ENCODE assay signal across 18 mouse cellular contexts in genomic region chr11:33870246-33870645, GRCm38 (mm10).
DNase-seq lines count a peak whose midpoint lies in the region; ATAC-seq and TF ChIP-seq lines count a peak whose summit lies in the region.
"Had no signal": no experiment of that assay in that cellular context is flagged by ENCODE, and none has a peak within 500 bp of the region (broad histone marks: within the 10 kb centered on the region; RNA-seq: fewer than 3 reads in every experiment).

No protein-coding gene starts in this region.

- 62% methylated on average over 2 of the region's 2 CpGs for WGBS in lung, postnatal 0 days

- H3K27ac ChIP-seq in MEL (ENCODE audit: control insufficient read depth, low read depth, low read length), result no peak overlapping the region
- no peak overlapping the region for H3K27ac ChIP-seq in lung, postnatal 0 days (ENCODE audit: low read length)

- no peak for TF ChIP-seq RAD21 in MEL (IDR thresholded peaks at IDR 0.05; ENCODE audit: low read depth, low read length)

- TF ChIP-seq POLR2A in MEL (IDR thresholded peaks at IDR 0.05; ENCODE audit: control insufficient read depth in 1 of 2, insufficient read depth in 1 of 2, low read depth in 1 of 2, low read length in 2 of 2, poor library complexity in 1 of 2), result no peak

- no peak for DNase-seq in MEL (ENCODE audit: low read depth, low spot score)
- DNase-seq in lung, postnatal 0 days (ENCODE audit: low spot score), result no peak
- DNase-seq: adrenal gland, adult 2 months; adrenal gland, adult 8-10 months; adrenal gland, postnatal 10 days; adrenal gland, postnatal 14 days; adrenal gland, postnatal 25 days; adrenal gland, postnatal 36 days; B cell, adult 2 months; cerebellum, adult 11 months; cerebellum, adult 11-12 months; cerebellum, adult 18-20 months; cerebellum, adult 2 months; cerebellum, adult 8-10 months had no signal

- no peaks in the 10 kb centered on the region for H3K79me2 ChIP-seq in MEL (ENCODE audit: control insufficient read depth, insufficient read depth, low read length, poor library complexity)

- H3K4me3 ChIP-seq in MEL (ENCODE audit: control insufficient read depth in 1 of 2, insufficient read depth in 1 of 2, low read depth in 2 of 2, low read length in 2 of 2), result no peak overlapping the region
- no peak overlapping the region for H3K4me3 ChIP-seq in lung, postnatal 0 days (ENCODE audit: low read depth, low read length)

- H3K36me3 ChIP-seq in MEL (ENCODE audit: control insufficient read depth in 1 of 2, insufficient read depth in 2 of 2, low read length in 2 of 2), result peaks cover 0 to 35% of the 10 kb centered on the region in 2 experiments; a peak in 2 of 4 replicates
- no peaks in the 10 kb centered on the region for H3K36me3 ChIP-seq in lung, postnatal 0 days (ENCODE audit: insufficient read depth, low read length)
- H3K36me3 ChIP-seq: G1E had no signal

- peak; percentile 40 to 63; a peak in 2 of 4 replicates for TF ChIP-seq EP300 in MEL (IDR thresholded peaks at IDR 0.05; ENCODE audit: low read depth in 1 of 2, low read length in 2 of 2)
- no peak for TF ChIP-seq EP300 in lung, postnatal 0 days (IDR thresholded peaks at IDR 0.05)

- TF ChIP-seq CTCF in MEL (IDR thresholded peaks at IDR 0.05 in 2 of 3, conservative IDR thresholded peaks at IDR 0.05 in 1 of 3; ENCODE audit: control insufficient read depth in 1 of 3, insufficient read depth in 1 of 3, low read depth in 2 of 3, low read length in 3 of 3, poor library complexity in 1 of 3, severe bottlenecking in 1 of 3), result no peak
- no peak for TF ChIP-seq CTCF in lung, postnatal 0 days (IDR thresholded peaks at IDR 0.05)

- no peaks in the 10 kb centered on the region for H3K27me3 ChIP-seq in MEL (ENCODE audit: control insufficient read depth in 1 of 2, insufficient read depth in 2 of 2, low read length in 2 of 2)
- H3K27me3 ChIP-seq in lung, postnatal 0 days (replicated peaks; ENCODE audit: insufficient read depth, low read length), result no peaks in the 10 kb centered on the region
- H3K27me3 ChIP-seq: Patski had no signal

- no peak overlapping the region for H3K4me2 ChIP-seq in lung, postnatal 0 days (replicated peaks; ENCODE audit: low read depth, low read length)

- no peaks in the 10 kb centered on the region for H3K9me3 ChIP-seq in MEL (replicated peaks; ENCODE audit: insufficient read depth, low read length)
- no peaks in the 10 kb centered on the region for H3K9me3 ChIP-seq in lung, postnatal 0 days (ENCODE audit: low read length)

- ATAC-seq in lung, postnatal 0 days, result no peak
- ATAC-seq: activated CD4-positive, CD25-positive, alpha-beta regulatory T cell, adult 4 months; CD4-positive, CD25-positive, alpha-beta regulatory T cell, adult 4 months; Patski had no signal

- peaks cover 30 to 34% of the 10 kb centered on the region in 2 experiments for H3K4me1 ChIP-seq in MEL (ENCODE audit: control insufficient read depth in 1 of 2, insufficient read depth in 2 of 2, low read length in 2 of 2)
- peaks cover 18% of the 10 kb centered on the region for H3K4me1 ChIP-seq in lung, postnatal 0 days (ENCODE audit: insufficient read depth, low read depth, low read length)

- no peak overlapping the region for H3K9ac ChIP-seq in MEL (ENCODE audit: control insufficient read depth, low read depth, low read length, poor library complexity, severe bottlenecking)
- H3K9ac ChIP-seq in lung, postnatal 0 days (replicated peaks; ENCODE audit: low read depth), result no peak overlapping the region

TF ChIP-seq in MEL, 35 proteins besides CTCF, POLR2A, EP300 and RAD21:
- TF ChIP-seq ETS1 (IDR thresholded peaks at IDR 0.05; ENCODE audit: low read depth, low read length) (0 out of 2 replicates have a peak, but pooled peaks have one; percentile 15), MEF2A (IDR thresholded peaks at IDR 0.05; ENCODE audit: extremely low read depth, insufficient replicate concordance, low read depth, low read length, poor library complexity, severe bottlenecking) (no peak), RCOR1 (IDR thresholded peaks at IDR 0.05; ENCODE audit: low read depth, low read length) (peak; percentile 59; the same call in 1 of the 2 replicates), E2F4 (IDR thresholded peaks at IDR 0.05; ENCODE audit: borderline replicate concordance, low read depth, low read length) (no peak)
